Mouse (Mus musculus): ENCODE results near the gene Rab30. TPM values are rescaled to one million over a fixed set of nuclear protein-coding genes. Genes with fewer than 3 reads are reported as not detected.
A peak's percentile ranks its signal among the peaks of the same experiment; 100 is the strongest.

Rab30 gene
- polyA plus RNA-seq, 1 experiment from 2014 or later, result 6.6 TPM

DNA sequence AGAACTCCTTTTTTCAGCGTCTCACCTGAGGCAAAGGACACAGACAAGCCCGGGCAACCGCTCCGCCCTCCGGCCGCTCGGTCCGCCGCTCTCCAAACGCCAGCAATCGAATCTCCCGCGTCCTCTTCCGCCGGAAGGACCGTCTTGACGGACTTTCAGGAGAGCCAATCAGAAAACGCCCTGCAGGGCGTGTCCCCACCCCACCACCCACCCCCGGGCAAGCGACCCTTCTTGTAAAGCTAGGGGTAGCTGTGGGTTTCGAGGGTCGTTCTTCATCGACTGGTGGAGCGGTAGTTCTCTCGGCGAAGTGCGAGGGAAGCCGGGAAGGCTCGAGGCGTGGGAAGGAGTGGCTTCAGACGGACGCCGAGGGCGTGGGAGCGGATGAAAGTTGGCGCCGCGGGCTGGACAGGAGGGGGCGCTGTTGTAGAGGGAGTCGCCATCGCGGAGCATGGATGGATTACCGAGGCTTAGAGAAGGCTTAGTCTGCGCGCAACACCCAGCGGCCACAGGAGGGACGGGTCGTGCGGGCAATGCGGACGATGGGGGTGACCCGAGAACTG lies 132.8 kb downstream of the Rab30 start, which contains the start of the genes Ddias and Prcp:
Ddias (minus strand) TSS at position 132 of the 560 bp plus-strand sequence.
Prcp (plus strand) TSS at position 355 of the 560 bp plus-strand sequence.
- peak; percentile 87 for ATAC-seq (ENCODE audit: low FRiP score, low TSS enrichment)

DNA sequence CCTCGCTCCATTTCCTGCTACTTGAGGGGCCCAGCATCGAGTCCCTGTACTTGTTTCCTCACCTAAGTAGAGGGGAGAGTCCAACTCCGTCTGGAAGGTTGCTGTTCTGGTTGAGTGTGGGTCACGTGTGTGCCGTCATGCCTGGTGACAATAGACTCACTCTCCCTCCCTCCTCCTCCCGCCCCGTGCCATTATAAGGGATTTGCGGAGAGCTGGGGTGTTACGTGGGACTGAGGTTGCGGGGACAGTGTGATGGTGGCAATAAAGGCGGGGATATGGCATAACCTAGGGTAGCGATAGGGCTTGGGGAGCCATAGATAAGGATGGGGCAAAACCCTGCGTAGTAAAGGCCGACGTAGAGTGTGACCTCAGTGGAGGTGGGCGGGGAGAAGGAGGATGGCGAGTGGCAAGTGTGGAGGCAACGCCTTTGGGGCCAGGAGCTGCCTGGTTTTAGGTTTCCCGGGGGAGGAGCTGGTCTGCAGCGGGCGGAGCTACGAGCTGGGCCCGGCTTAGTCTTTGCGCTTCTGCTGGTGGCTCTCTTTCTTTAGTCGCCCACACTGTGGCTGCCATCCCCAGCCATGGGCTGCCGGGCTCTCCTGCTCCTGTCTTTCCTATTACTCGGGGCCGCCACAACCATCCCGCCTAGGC lies 133.5 kb downstream of the Rab30 start:
- peak overlapping the region; percentile 60 for H3K4me3 ChIP-seq (ENCODE audit: low read length)
- under 1% methylated on average over 29 of the region's 29 CpGs for WGBS
- H3K36me3 ChIP-seq (ENCODE audit: control insufficient read depth, insufficient read depth, low read length), result no peaks in the 10 kb centered on the region; the same call in 1 of the 2 replicates
- no peaks in the 10 kb centered on the region for H3K9me3 ChIP-seq (ENCODE audit: control insufficient read depth, low read length)
- H3K4me1 ChIP-seq (ENCODE audit: control insufficient read depth, insufficient read depth, low read length), result peaks cover 13% of the 10 kb centered on the region; the same call in 1 of the 2 replicates
- H3K9ac ChIP-seq (ENCODE audit: low read depth, low read length), result peak overlapping the region; percentile 75
- peak overlapping the region; percentile 97 for H3K27ac ChIP-seq (ENCODE audit: low read depth, low read length)
- ATAC-seq (ENCODE audit: low FRiP score, low TSS enrichment), result peak; percentile 90
- H3K4me2 ChIP-seq (replicated peaks; ENCODE audit: low read depth, low read length), result peak overlapping the region; percentile 65
- no peaks in the 10 kb centered on the region for H3K27me3 ChIP-seq (ENCODE audit: control insufficient read depth, insufficient read depth, low read length)

More for the DNA sequence above, 132.8 kb downstream of the Rab30 start, which contains the start of the genes Ddias and Prcp:
- Histone ChIP-seq H3K27me3 (ENCODE audit: control insufficient read depth, insufficient read depth, low read length) (no peaks in the 10 kb centered on the region), H3K36me3 (ENCODE audit: control insufficient read depth, insufficient read depth, low read length) (no peaks in the 10 kb centered on the region; the same call in 1 of the 2 replicates), H3K4me3 (ENCODE audit: low read length) (peak within 1 kb of the TSS; percentile 60), H3K4me2 (replicated peaks; ENCODE audit: low read depth, low read length) (peak within 1 kb of the TSS; percentile 65), H3K9me3 (ENCODE audit: control insufficient read depth, low read length) (no peaks in the 10 kb centered on the region), H3K9ac (ENCODE audit: low read depth, low read length) (peak within 1 kb of the TSS; percentile 75), H3K27ac (ENCODE audit: low read depth, low read length) (peak within 1 kb of the TSS; percentile 97), H3K4me1 (ENCODE audit: control insufficient read depth, insufficient read depth, low read length) (peaks cover 13% of the 10 kb centered on the region; the same call in 1 of the 2 replicates)
- under 1% methylated on average over 53 of the region's 53 CpGs for WGBS

DNA sequence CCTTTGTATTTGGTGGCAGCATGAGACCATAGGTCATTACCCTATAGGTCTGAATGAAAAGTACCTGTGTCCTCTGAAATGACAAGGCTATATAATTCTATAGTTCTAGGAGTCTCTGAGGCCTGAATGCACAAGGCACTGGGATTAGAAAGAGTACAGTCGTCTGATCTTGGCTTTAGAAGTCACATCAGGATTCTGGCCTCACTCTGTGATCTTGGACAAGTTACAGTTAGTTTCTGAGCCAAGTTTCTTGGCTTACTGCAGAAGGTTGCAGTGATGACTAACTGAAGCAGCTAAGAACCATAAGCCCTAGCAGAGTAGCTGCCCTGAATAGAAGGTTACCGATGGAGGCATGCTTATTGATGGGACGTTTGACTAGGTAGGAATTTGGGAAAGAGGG lies 134.7 kb downstream of the Rab30 start:
- H3K9ac ChIP-seq (ENCODE audit: low read depth, low read length), result peak overlapping the region; percentile 75
- WGBS, result 17% methylated on average over 3 of the region's 3 CpGs
- no peaks in the 10 kb centered on the region for H3K27me3 ChIP-seq (ENCODE audit: control insufficient read depth, insufficient read depth, low read length)
- no peak for ATAC-seq (ENCODE audit: low FRiP score, low TSS enrichment)
- H3K4me3 ChIP-seq (ENCODE audit: low read length), result peak overlapping the region; percentile 60; the same call in 1 of the 2 replicates
- peak overlapping the region; percentile 65 for H3K4me2 ChIP-seq (replicated peaks; ENCODE audit: low read depth, low read length)
- H3K9me3 ChIP-seq (ENCODE audit: control insufficient read depth, low read length), result no peaks in the 10 kb centered on the region
- H3K36me3 ChIP-seq (ENCODE audit: control insufficient read depth, insufficient read depth, low read length), result no peaks in the 10 kb centered on the region; the same call in 1 of the 2 replicates
- peaks cover 13% of the 10 kb centered on the region; the same call in 1 of the 2 replicates for H3K4me1 ChIP-seq (ENCODE audit: control insufficient read depth, insufficient read depth, low read length)
- no peak overlapping the region; the same call in 1 of the 2 replicates for H3K27ac ChIP-seq (ENCODE audit: low read depth, low read length)

DNA sequence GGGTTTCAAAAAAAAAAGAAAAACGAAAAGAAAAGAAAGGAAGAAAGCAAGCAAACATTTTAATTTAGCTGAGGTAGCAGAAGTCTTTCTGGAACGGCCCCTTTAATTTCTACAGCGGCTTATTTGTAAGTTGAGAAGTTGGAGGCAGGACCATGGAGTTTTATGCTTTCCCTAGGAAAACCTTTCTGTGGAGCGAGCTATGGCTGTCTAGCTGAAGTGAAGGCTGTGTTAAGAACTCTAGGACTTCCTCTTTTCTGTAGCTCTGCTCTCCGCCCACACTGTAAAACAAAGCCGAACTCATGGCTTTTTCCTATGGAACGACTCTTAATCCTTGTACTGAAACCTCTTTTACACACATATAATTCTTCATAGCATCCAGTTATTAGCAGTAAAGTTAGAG lies 135.1 kb downstream of the Rab30 start:
- WGBS, result 7% methylated on average over 7 of the region's 7 CpGs
- Histone ChIP-seq H3K36me3 (ENCODE audit: control insufficient read depth, insufficient read depth, low read length) (no peaks in the 10 kb centered on the region), H3K27me3 (ENCODE audit: control insufficient read depth, insufficient read depth, low read length) (no peaks in the 10 kb centered on the region), H3K4me1 (ENCODE audit: control insufficient read depth, insufficient read depth, low read length) (peaks cover 13% of the 10 kb centered on the region; the same call in 1 of the 2 replicates), H3K27ac (ENCODE audit: low read depth, low read length) (peak overlapping the region; percentile 65), H3K9ac (ENCODE audit: low read depth, low read length) (peak overlapping the region; percentile 19; the same call in 1 of the 2 replicates), H3K4me3 (ENCODE audit: low read length) (peak overlapping the region; percentile 60), H3K4me2 (replicated peaks; ENCODE audit: low read depth, low read length) (peak overlapping the region; percentile 65), H3K9me3 (ENCODE audit: control insufficient read depth, low read length) (no peaks in the 10 kb centered on the region)
- ATAC-seq (ENCODE audit: low FRiP score, low TSS enrichment), result no peak

DNA sequence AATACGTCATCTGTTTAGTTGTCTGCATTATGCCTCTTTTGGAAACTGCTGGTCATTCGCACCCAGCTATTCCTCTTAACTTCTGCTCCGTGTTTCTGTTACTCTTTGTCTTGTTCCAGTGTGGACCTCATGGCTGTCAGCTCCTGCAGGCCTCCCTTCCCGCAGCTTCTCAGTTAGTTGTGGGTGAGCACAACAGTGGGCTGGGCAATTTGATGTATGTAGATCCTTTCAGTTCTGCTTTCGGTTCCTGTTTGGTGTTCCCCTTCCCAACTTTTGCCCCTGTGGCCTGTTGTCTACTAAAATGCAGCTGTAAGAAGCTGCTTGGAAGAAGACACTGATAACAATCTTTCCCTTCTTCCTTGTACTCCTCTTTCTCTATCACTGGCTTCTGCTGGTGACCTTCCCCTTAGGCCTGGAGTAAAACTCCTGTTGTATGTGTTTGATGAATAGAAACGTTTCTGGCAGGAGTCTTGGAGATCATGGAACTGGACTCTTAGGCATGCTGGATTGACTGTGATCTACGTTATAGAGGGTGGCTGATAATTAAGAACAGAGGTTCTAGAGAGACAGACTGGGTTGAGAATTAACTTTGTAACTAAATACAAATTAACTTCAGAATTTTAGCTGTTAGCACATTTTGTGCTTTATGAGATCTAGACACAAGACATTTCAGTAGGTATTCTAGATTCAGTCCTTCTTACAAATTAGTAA lies 137.3 kb downstream of the Rab30 start:
- H3K27ac ChIP-seq (ENCODE audit: low read depth, low read length), result no peak overlapping the region
- H3K27me3 ChIP-seq (ENCODE audit: control insufficient read depth, insufficient read depth, low read length), result no peaks in the 10 kb centered on the region
- H3K9ac ChIP-seq (ENCODE audit: low read depth, low read length), result no peak overlapping the region
- H3K36me3 ChIP-seq (ENCODE audit: control insufficient read depth, insufficient read depth, low read length), result no peaks in the 10 kb centered on the region
- no peaks in the 10 kb centered on the region for H3K9me3 ChIP-seq (ENCODE audit: control insufficient read depth, low read length)
- 78% methylated on average over 7 of the region's 7 CpGs for WGBS
- no peak overlapping the region for H3K4me2 ChIP-seq (replicated peaks; ENCODE audit: low read depth, low read length)
- H3K4me1 ChIP-seq (ENCODE audit: control insufficient read depth, insufficient read depth, low read length), result peaks cover 9% of the 10 kb centered on the region; the same call in 1 of the 2 replicates
- no peak for ATAC-seq (ENCODE audit: low FRiP score, low TSS enrichment)
- H3K4me3 ChIP-seq (ENCODE audit: low read length), result no peak overlapping the region

DNA sequence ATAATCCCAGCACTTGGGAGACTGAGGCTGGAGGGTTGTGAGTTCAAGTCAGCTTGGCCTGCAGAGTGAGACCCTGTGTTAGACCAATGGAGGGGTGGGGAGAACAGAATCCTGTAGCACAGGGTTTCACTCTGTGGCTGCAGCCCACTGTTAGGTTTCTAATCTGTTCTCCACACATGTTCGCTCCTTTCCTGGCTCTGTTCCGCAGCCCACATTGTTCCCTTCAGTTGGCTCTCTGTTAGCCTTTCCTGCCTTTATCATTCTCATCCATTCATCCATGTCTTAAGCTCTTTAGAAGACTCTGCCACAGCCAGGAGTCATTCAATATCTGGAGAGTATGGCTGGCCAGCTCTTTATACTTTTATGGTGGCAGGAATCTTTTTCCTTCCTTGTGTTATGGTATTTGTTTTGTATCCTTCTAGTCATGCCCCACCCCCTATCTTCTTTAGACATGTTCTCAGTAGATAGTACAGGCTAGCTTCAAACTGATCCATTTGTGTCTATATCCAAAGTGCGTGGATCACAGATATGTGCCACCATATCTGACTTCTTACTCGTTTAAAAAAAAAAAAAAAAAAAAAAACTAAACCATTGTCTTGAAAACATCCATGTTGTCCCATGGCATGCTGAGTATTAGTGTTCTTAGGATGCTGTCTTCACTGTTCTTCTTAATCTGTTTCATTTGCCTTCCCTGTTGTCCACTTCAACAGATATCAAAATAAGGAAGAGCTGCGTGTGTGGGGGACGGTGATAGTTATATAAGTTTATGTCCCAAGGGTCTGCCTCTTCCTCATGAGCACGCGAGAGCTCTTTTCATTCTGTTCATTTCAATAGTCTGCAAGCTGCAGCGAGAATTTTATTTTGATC lies 142.7 kb downstream of the Rab30 start:
- no peak overlapping the region for H3K9ac ChIP-seq (ENCODE audit: low read depth, low read length)
- no peaks in the 10 kb centered on the region for H3K9me3 ChIP-seq (ENCODE audit: control insufficient read depth, low read length)
- no peaks in the 10 kb centered on the region for H3K36me3 ChIP-seq (ENCODE audit: control insufficient read depth, insufficient read depth, low read length)
- ATAC-seq (ENCODE audit: low FRiP score, low TSS enrichment), result no peak
- H3K27ac ChIP-seq (ENCODE audit: low read depth, low read length), result no peak overlapping the region
- no peaks in the 10 kb centered on the region for H3K4me1 ChIP-seq (ENCODE audit: control insufficient read depth, insufficient read depth, low read length)
- no peak overlapping the region for H3K4me3 ChIP-seq (ENCODE audit: low read length)
- H3K4me2 ChIP-seq (replicated peaks; ENCODE audit: low read depth, low read length), result no peak overlapping the region
- 86% methylated on average over 9 of the region's 9 CpGs for WGBS
- H3K27me3 ChIP-seq (ENCODE audit: control insufficient read depth, insufficient read depth, low read length), result no peaks in the 10 kb centered on the region

DNA sequence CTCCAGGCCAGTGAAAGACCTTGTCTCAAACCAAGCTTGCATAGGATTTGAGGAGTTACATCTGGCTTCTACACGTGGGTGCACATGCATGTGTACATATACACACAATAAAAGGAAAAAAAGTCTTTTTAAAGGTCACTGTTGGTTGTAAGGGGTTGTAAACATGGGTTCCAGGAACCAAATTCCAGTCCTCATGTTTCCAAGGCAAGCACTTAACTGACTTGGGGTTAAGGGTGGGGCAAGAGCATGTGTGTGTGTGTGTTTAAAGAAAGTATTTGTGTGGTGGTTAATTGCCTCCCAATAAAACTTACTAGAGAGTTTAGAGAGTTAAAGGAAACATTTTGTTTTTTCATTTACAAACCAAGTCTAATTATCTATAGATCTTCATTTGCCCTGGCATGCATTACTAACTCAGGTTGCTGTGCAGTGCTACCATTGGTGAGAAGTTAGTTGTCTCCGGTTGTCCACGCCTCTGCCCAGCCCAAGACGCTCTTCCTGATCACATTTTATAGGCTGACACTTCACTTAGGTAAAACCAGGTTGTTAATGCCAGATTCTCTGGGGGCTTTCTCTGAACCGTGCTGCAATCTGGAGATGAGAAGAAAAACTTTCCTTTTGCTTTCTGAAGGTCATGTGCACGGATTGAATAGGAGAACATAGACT lies 143.7 kb downstream of the Rab30 start:
- 75% methylated on average over 6 of the region's 6 CpGs for WGBS

DNA sequence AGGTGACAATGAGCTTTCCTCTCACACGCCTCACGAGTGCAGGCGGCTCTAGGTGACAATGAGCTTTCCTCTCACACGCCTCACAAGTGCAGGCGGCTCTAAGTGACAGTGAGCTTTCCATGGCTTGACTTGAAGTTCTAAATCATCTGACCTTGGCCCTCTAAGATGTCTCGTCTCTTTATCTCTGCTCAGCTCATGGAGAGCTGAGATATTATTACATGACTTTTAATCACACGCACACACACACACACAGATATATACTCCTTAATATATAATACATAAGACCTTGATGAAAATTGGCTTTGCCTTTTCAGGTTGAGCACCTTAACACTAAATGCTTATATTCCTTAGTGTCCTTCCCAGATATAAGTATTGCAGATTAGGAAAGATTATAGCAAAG lies 145.4 kb downstream of the Rab30 start:
- no peak for ATAC-seq (ENCODE audit: low FRiP score, low TSS enrichment)
- no peaks in the 10 kb centered on the region for H3K9me3 ChIP-seq (ENCODE audit: control insufficient read depth, low read length)
- 51% methylated on average over 7 of the region's 7 CpGs for WGBS
- H3K4me2 ChIP-seq (replicated peaks; ENCODE audit: low read depth, low read length), result no peak overlapping the region
- no peak overlapping the region for H3K9ac ChIP-seq (ENCODE audit: low read depth, low read length)
- no peak overlapping the region for H3K4me3 ChIP-seq (ENCODE audit: low read length)
- H3K27ac ChIP-seq (ENCODE audit: low read depth, low read length), result no peak overlapping the region
- no peaks in the 10 kb centered on the region for H3K27me3 ChIP-seq (ENCODE audit: control insufficient read depth, insufficient read depth, low read length)
- H3K4me1 ChIP-seq (ENCODE audit: control insufficient read depth, insufficient read depth, low read length), result no peaks in the 10 kb centered on the region
- no peaks in the 10 kb centered on the region for H3K36me3 ChIP-seq (ENCODE audit: control insufficient read depth, insufficient read depth, low read length)

More for the DNA sequence above, 143.7 kb downstream of the Rab30 start:
- no peak overlapping the region for H3K4me2 ChIP-seq (replicated peaks; ENCODE audit: low read depth, low read length)
- H3K27ac ChIP-seq (ENCODE audit: low read depth, low read length), result no peak overlapping the region
- no peaks in the 10 kb centered on the region for H3K9me3 ChIP-seq (ENCODE audit: control insufficient read depth, low read length)
- H3K4me1 ChIP-seq (ENCODE audit: control insufficient read depth, insufficient read depth, low read length), result no peaks in the 10 kb centered on the region
- no peaks in the 10 kb centered on the region for H3K27me3 ChIP-seq (ENCODE audit: control insufficient read depth, insufficient read depth, low read length)
- no peaks in the 10 kb centered on the region for H3K36me3 ChIP-seq (ENCODE audit: control insufficient read depth, insufficient read depth, low read length)
- H3K9ac ChIP-seq (ENCODE audit: low read depth, low read length), result no peak overlapping the region
- ATAC-seq (ENCODE audit: low FRiP score, low TSS enrichment), result no peak
- H3K4me3 ChIP-seq (ENCODE audit: low read length), result no peak overlapping the region
